Mouse (Mus musculus) bone marrow, adult 2 months (tissue): ENCODE data around the gene Fgfr1op. TPM values are rescaled to one million over a fixed set of nuclear protein-coding genes. Genes with fewer than 3 reads are reported as not detected.

Experiments used
- H3K27ac ChIP-seq: fragments of 200-500 bp; 2 replicates; pipeline ENCODE4 v1.5.1; 2012; ENCODE audit warnings: low read depth, mild to moderate bottlenecking, control low read depth, inconsistent platforms, low read length; ENCODE audit not compliant: control insufficient read depth, poor library complexity, insufficient read depth
- H3K4me1 ChIP-seq: fragments of 200-500 bp; 2 replicates; pipeline ENCODE4 v1.6.1; 2011; ENCODE audit warnings: low read length; ENCODE audit not compliant: control insufficient read depth, insufficient read depth
- H3K4me3 ChIP-seq: fragments of 200-500 bp; replicated peaks from 2 replicates; pipeline ENCODE3; 2011; ENCODE audit warnings: mild to moderate bottlenecking, low read depth, low read length, control low read depth; ENCODE audit not compliant: control insufficient read depth
- CTCF ChIP-seq: fragments of 200-500 bp; IDR thresholded peaks from 2 replicates; pipeline ENCODE4 v1.5.1; 2011; ENCODE audit warnings: low read length, control low read depth; ENCODE audit not compliant: control insufficient read depth, insufficient read depth
- POLR2A ChIP-seq: fragments of 200-500 bp; IDR thresholded peaks from 2 replicates; pipeline ENCODE4 v1.6.1; 2011; ENCODE audit warnings: low read depth, mild to moderate bottlenecking, control low read depth, low read length, borderline replicate concordance; ENCODE audit not compliant: control insufficient read depth
- WGBS: fragments of 180-500 bp; shearing (Covaris S2); methylation state at CpG from one replicate; pipeline ENCODE4 v1.1.7; 2018; 5-methylcytosine and 5-hydroxymethylcytosine counted together
- polyA plus RNA-seq: library from polyadenylated mRNA; stranded (reverse); fragments of >200 nt; gene quantifications from 2 replicates; pipeline ENCODE4 v1.2.4, GENCODE M21; 2011; ENCODE audit warnings: low replicate concordance; ENCODE audit not compliant: missing spikeins, insufficient read depth, insufficient read length

The Fgfr1op gene
- polyA plus RNA-seq, 1 experiment, result 23.3 TPM

- TF ChIP-seq POLR2A, result no peak
- WGBS, result 85% methylated on average over 12 of the region's 12 CpGs
- Histone ChIP-seq H3K4me3 (no peak overlapping the region), H3K4me1 (peaks cover 12% of the 10 kb centered on the region), H3K27ac (peak overlapping the region; percentile 19; the same call in 1 of the 2 replicates)
Observed at GRCm38 (mm10) chr17:8215016-8215745, 49.9 kb downstream of the Fgfr1op start.

- H3K4me1 ChIP-seq, result peaks cover 5% of the 10 kb centered on the region
- H3K4me3 ChIP-seq, result no peak overlapping the region
- no peak overlapping the region for H3K27ac ChIP-seq
- TF ChIP-seq POLR2A (no peak), CTCF (no peak)
- 87% methylated on average over 10 of the region's 10 CpGs for WGBS
Observed at GRCm38 (mm10) chr17:8223225-8223624, 57.9 kb downstream of the Fgfr1op start.

GRCm38 (mm10) chr17:8224072-8224471, 58.8 kb downstream of the Fgfr1op start:
- TF ChIP-seq CTCF, result no peak
- Histone ChIP-seq H3K27ac (peak overlapping the region; percentile 17; the same call in 1 of the 2 replicates), H3K4me1 (peaks cover 5% of the 10 kb centered on the region), H3K4me3 (no peak overlapping the region)
- 63% methylated on average over 1 of the region's 1 CpGs for WGBS

- TF ChIP-seq CTCF, result no peak
- Histone ChIP-seq H3K4me1 (peaks cover 5% of the 10 kb centered on the region), H3K27ac (peak overlapping the region; percentile 77; the same call in 1 of the 2 replicates), H3K4me3 (no peak overlapping the region)
- WGBS, result 67% methylated on average over 2 of the region's 2 CpGs
Observed at GRCm38 (mm10) chr17:8225166-8225565, 59.9 kb downstream of the Fgfr1op start.

- Histone ChIP-seq H3K27ac (peak overlapping the region; percentile 77; the same call in 1 of the 2 replicates), H3K4me1 (peaks cover 5% of the 10 kb centered on the region), H3K4me3 (no peak overlapping the region)
- 67% methylated on average over 4 of the region's 4 CpGs for WGBS
- TF ChIP-seq CTCF, result no peak
- no peak for TF ChIP-seq POLR2A
Observed at GRCm38 (mm10) chr17:8225746-8226145, 60.4 kb downstream of the Fgfr1op start.

GRCm38 (mm10) chr17:8228622-8229021, 63.3 kb downstream of the Fgfr1op start:
- no peak overlapping the region for H3K27ac ChIP-seq
- 71% methylated on average over 9 of the region's 9 CpGs for WGBS
- H3K4me1 ChIP-seq, result peaks cover 6% of the 10 kb centered on the region
- H3K4me3 ChIP-seq, result no peak overlapping the region
- TF ChIP-seq POLR2A (no peak), CTCF (no peak)

- TF ChIP-seq POLR2A, result no peak
- no peak for TF ChIP-seq CTCF
- H3K4me3 ChIP-seq, result no peak overlapping the region
- H3K27ac ChIP-seq, result no peak overlapping the region
- H3K4me1 ChIP-seq, result peaks cover 7% of the 10 kb centered on the region
- 59% methylated on average over 3 of the region's 3 CpGs for WGBS
Observed at GRCm38 (mm10) chr17:8229607-8230006, 64.3 kb downstream of the Fgfr1op start.

GRCm38 (mm10) chr17:8232089-8232488, 66.8 kb downstream of the Fgfr1op start:
- H3K4me3 ChIP-seq, result no peak overlapping the region
- TF ChIP-seq CTCF (no peak), POLR2A (no peak)
- WGBS, result 12% methylated on average over 5 of the region's 5 CpGs
- H3K4me1 ChIP-seq, result peaks cover 7% of the 10 kb centered on the region
- no peak overlapping the region for H3K27ac ChIP-seq
